Mouse (Mus musculus) embryonic facial prominence, embryonic 13.5 days (tissue): ENCODE data around the gene Wdr74. TPM values are rescaled to one million over a fixed set of nuclear protein-coding genes. Genes with fewer than 3 reads are reported as not detected.

Experiments used
- ATAC-seq: fragments of 200-750 bp; cut with Nextera tagmentation; 2 replicates; pipeline ENCODE4 v1.8.0; 2017; ENCODE audit warnings: low read depth; ENCODE audit not compliant: insufficient number of reproducible peaks, insufficient read depth, low FRiP score, low TSS enrichment
- H3K27ac ChIP-seq: fragments of 300-500 bp; sonication (generic); 2 replicates; pipeline ENCODE4 v1.5.1; 2015; ENCODE audit warnings: moderate library complexity, mild to moderate bottlenecking, inconsistent platforms
- H3K27me3 ChIP-seq: fragments of 300-500 bp; sonication (generic); 2 replicates; pipeline ENCODE4 v1.6.1; 2015; ENCODE audit warnings: mild to moderate bottlenecking, inconsistent platforms
- H3K36me3 ChIP-seq: fragments of 300-500 bp; sonication (generic); 2 replicates; pipeline ENCODE4 v1.6.1; 2015; ENCODE audit warnings: mild to moderate bottlenecking, inconsistent platforms
- H3K4me1 ChIP-seq: fragments of 300-500 bp; sonication (generic); 2 replicates; pipeline ENCODE4 v1.6.1; 2015; ENCODE audit warnings: inconsistent platforms
- H3K4me2 ChIP-seq: fragments of 300-500 bp; sonication (generic); 2 replicates; pipeline ENCODE4 v1.6.1; 2015; ENCODE audit warnings: moderate library complexity, mild to moderate bottlenecking, inconsistent platforms
- H3K4me3 ChIP-seq: fragments of 300-500 bp; sonication (generic); 2 replicates; pipeline ENCODE4 v1.5.1; 2015; ENCODE audit warnings: mild to moderate bottlenecking, inconsistent platforms
- H3K9ac ChIP-seq: fragments of 300-500 bp; sonication (generic); 2 replicates; pipeline ENCODE4 v1.6.1; 2015; ENCODE audit warnings: mild to moderate bottlenecking, inconsistent platforms
- H3K9me3 ChIP-seq: fragments of 300-500 bp; sonication (generic); 2 replicates; pipeline ENCODE4 v1.6.1; 2016; ENCODE audit warnings: inconsistent platforms
- WGBS: fragments of 180-500 bp; shearing (Covaris S2); methylation state at CpG from one replicate; pipeline ENCODE4 v1.1.7; 2015; ENCODE audit warnings: mixed read lengths; 5-methylcytosine and 5-hydroxymethylcytosine counted together
- polyA plus RNA-seq: library from polyadenylated mRNA; unstranded; fragments of >200 nt; fragmentation: Nextera tagmentation; extraction: Ambion mirVana; gene quantifications from 2 replicates; pipeline ENCODE4 v1.2.1, GENCODE M21; 2015

Gene Wdr74
- polyA plus RNA-seq, 1 experiment from 2014 or later: 100 TPM

GRCm38 (mm10) chr19:8756635-8757387 is 21.2 kb downstream of the Wdr74 start, which contains the start of gene Nxf1:
TSS of gene Nxf1 (plus strand) at chr19:8757073.
- Histone ChIP-seq H3K4me2 (peak within 1 kb of the TSS; percentile 65), H3K4me1 (peaks cover 23% of the 10 kb centered on the region), H3K9ac (peak within 1 kb of the TSS; percentile 97), H3K36me3 (peaks cover 41% of the 10 kb centered on the region), H3K27me3 (no peaks in the 10 kb centered on the region), H3K27ac (peak within 1 kb of the TSS; percentile 91), H3K4me3 (peak within 1 kb of the TSS; percentile 96), H3K9me3 (no peaks in the 10 kb centered on the region)
- under 1% methylated on average over 75 of the region's 75 CpGs for WGBS
- ATAC-seq: peak; percentile 85

- H3K4me2 ChIP-seq: peak overlapping the region; percentile 65
- ATAC-seq: peak; percentile 7; the same call in 1 of the 2 replicates
- no peaks in the 10 kb centered on the region for H3K27me3 ChIP-seq
- H3K4me3 ChIP-seq: peak overlapping the region; percentile 96
- H3K4me1 ChIP-seq: peaks cover 23% of the 10 kb centered on the region
- peak overlapping the region; percentile 97 for H3K9ac ChIP-seq
- H3K36me3 ChIP-seq: peaks cover 41% of the 10 kb centered on the region
- no peaks in the 10 kb centered on the region for H3K9me3 ChIP-seq
- peak overlapping the region; percentile 91 for H3K27ac ChIP-seq
- 4% methylated on average over 14 of the region's 14 CpGs for WGBS
Observed at GRCm38 (mm10) chr19:8757471-8757998, 21.9 kb downstream of the Wdr74 start.

- peaks cover 23% of the 10 kb centered on the region for H3K4me1 ChIP-seq
- no peak overlapping the region for H3K27ac ChIP-seq
- WGBS: 89% methylated on average over 2 of the region's 2 CpGs
- peaks cover 42% of the 10 kb centered on the region for H3K36me3 ChIP-seq
- H3K9ac ChIP-seq: no peak overlapping the region
- ATAC-seq: no peak
- H3K27me3 ChIP-seq: no peaks in the 10 kb centered on the region
- no peak overlapping the region for H3K4me2 ChIP-seq
- no peak overlapping the region for H3K4me3 ChIP-seq
- no peaks in the 10 kb centered on the region for H3K9me3 ChIP-seq
Observed at GRCm38 (mm10) chr19:8758899-8759298, 23.3 kb downstream of the Wdr74 start.

GRCm38 (mm10) chr19:8760757-8761156 is 25.1 kb downstream of the Wdr74 start:
- no peak for ATAC-seq
- H3K4me1 ChIP-seq: peaks cover 14% of the 10 kb centered on the region
- no peak overlapping the region for H3K9ac ChIP-seq
- H3K27me3 ChIP-seq: no peaks in the 10 kb centered on the region
- no peak overlapping the region for H3K27ac ChIP-seq
- H3K36me3 ChIP-seq: peaks cover 45% of the 10 kb centered on the region
- no peak overlapping the region for H3K4me3 ChIP-seq
- H3K9me3 ChIP-seq: peaks cover 3% of the 10 kb centered on the region; the same call in 1 of the 2 replicates
- no peak overlapping the region for H3K4me2 ChIP-seq
- 93% methylated on average over 2 of the region's 2 CpGs for WGBS

GRCm38 (mm10) chr19:8763276-8763675 is 27.6 kb downstream of the Wdr74 start:
- H3K9ac ChIP-seq: no peak overlapping the region
- no peak overlapping the region for H3K4me3 ChIP-seq
- peaks cover 3% of the 10 kb centered on the region; the same call in 1 of the 2 replicates for H3K9me3 ChIP-seq
- no peak overlapping the region for H3K27ac ChIP-seq
- ATAC-seq: no peak
- 94% methylated on average over 4 of the region's 4 CpGs for WGBS
- no peaks in the 10 kb centered on the region for H3K27me3 ChIP-seq
- H3K4me1 ChIP-seq: peaks cover 7% of the 10 kb centered on the region
- peaks cover 68% of the 10 kb centered on the region for H3K36me3 ChIP-seq
- H3K4me2 ChIP-seq: no peak overlapping the region

- Histone ChIP-seq H3K27ac (no peak overlapping the region), H3K9ac (no peak overlapping the region), H3K4me3 (no peak overlapping the region), H3K36me3 (peaks cover 90% of the 10 kb centered on the region), H3K4me2 (no peak overlapping the region), H3K9me3 (peaks cover 3% of the 10 kb centered on the region; the same call in 1 of the 2 replicates), H3K4me1 (peaks cover 4% of the 10 kb centered on the region), H3K27me3 (no peaks in the 10 kb centered on the region)
- ATAC-seq: no peak
- 95% methylated on average over 9 of the region's 9 CpGs for WGBS
Observed at GRCm38 (mm10) chr19:8765562-8765961, 29.9 kb downstream of the Wdr74 start.

GRCm38 (mm10) chr19:8770567-8771270 is 35.1 kb downstream of the Wdr74 start, which contains the start of gene Tmem223:
TSS of gene Tmem223 (plus strand) at chr19:8770996.
- Histone ChIP-seq H3K4me3 (peak within 1 kb of the TSS; percentile 77), H3K36me3 (peaks cover 72% of the 10 kb centered on the region), H3K4me2 (peak within 1 kb of the TSS; percentile 74), H3K27me3 (no peaks in the 10 kb centered on the region), H3K9me3 (no peaks in the 10 kb centered on the region), H3K4me1 (peaks cover 30% of the 10 kb centered on the region), H3K9ac (peak within 1 kb of the TSS; percentile 98), H3K27ac (peak within 1 kb of the TSS; percentile 93)
- WGBS: 19% methylated on average over 29 of the region's 29 CpGs
- ATAC-seq: no peak; the same call in 1 of the 2 replicates

GRCm38 (mm10) chr19:8772996-8773395 is 37.4 kb downstream of the Wdr74 start:
- 88% methylated on average over 5 of the region's 5 CpGs for WGBS
- no peaks in the 10 kb centered on the region for H3K9me3 ChIP-seq
- H3K4me1 ChIP-seq: peaks cover 31% of the 10 kb centered on the region
- peak overlapping the region; percentile 97 for H3K4me2 ChIP-seq
- peak overlapping the region; percentile 71 for H3K4me3 ChIP-seq
- H3K36me3 ChIP-seq: peaks cover 52% of the 10 kb centered on the region
- H3K27ac ChIP-seq: peak overlapping the region; percentile 98; the same call in 1 of the 2 replicates
- peak overlapping the region; percentile 94 for H3K9ac ChIP-seq
- H3K27me3 ChIP-seq: no peaks in the 10 kb centered on the region
- no peak for ATAC-seq

GRCm38 (mm10) chr19:8773409-8773808 is 37.8 kb downstream of the Wdr74 start:
- 62% methylated on average over 6 of the region's 6 CpGs for WGBS
- Histone ChIP-seq H3K9me3 (no peaks in the 10 kb centered on the region), H3K27me3 (no peaks in the 10 kb centered on the region), H3K4me2 (peak overlapping the region; percentile 97), H3K36me3 (peaks cover 52% of the 10 kb centered on the region), H3K4me1 (peaks cover 31% of the 10 kb centered on the region), H3K9ac (peak overlapping the region; percentile 94), H3K27ac (peak overlapping the region; percentile 98; the same call in 1 of the 2 replicates), H3K4me3 (peak overlapping the region; percentile 71)
- no peak for ATAC-seq

GRCm38 (mm10) chr19:8774086-8774835 is 38.6 kb downstream of the Wdr74 start, which contains the start of gene Tmem179b:
TSS of gene Tmem179b (minus strand) at chr19:8774467.
- peak within 1 kb of the TSS; percentile 98 for H3K27ac ChIP-seq
- H3K27me3 ChIP-seq: no peaks in the 10 kb centered on the region
- H3K9me3 ChIP-seq: no peaks in the 10 kb centered on the region
- H3K9ac ChIP-seq: peak within 1 kb of the TSS; percentile 94
- H3K4me2 ChIP-seq: peak within 1 kb of the TSS; percentile 97
- H3K4me1 ChIP-seq: peaks cover 31% of the 10 kb centered on the region
- WGBS: under 1% methylated on average over 68 of the region's 68 CpGs
- H3K36me3 ChIP-seq: peaks cover 50% of the 10 kb centered on the region
- peak within 1 kb of the TSS; percentile 71 for H3K4me3 ChIP-seq
- peak; percentile 92 for ATAC-seq
